Mouse (Mus musculus): ENCODE data around the gene Apba1.

The Apba1 gene

GRCm38 (mm10) chr19:23875819-23876218 lies 117.1 kb downstream of the Apba1 start:
- 84% methylated on average over 5 of the region's 5 CpGs for WGBS

- WGBS, result 17% methylated on average over 7 of the region's 7 CpGs
These were observed 121.2 kb downstream of the Apba1 start for GRCm38 (mm10) chr19:23879862-23880261.

- 89% methylated on average over 5 of the region's 5 CpGs for WGBS
These were observed 127.5 kb downstream of the Apba1 start for GRCm38 (mm10) chr19:23886169-23886568.

DNA sequence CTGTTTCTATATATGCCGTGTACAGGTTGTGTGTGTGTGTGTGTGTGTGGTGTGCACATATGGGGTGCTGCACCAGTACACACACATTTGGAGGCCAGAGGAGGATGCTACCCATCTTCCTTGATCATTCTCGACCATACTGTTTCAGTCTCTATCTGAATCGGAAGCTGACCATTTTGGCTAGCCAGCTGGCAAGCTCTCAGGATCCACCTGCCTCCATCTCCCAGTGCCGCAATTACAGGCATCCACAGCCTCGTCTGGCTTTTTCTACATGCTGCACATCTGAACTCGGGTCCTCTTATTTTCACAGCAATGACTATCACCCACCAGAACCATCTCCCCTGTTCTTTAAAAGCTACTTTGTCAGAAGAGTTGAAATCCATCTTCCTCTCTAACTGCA lies 132.7 kb downstream of the Apba1 start:
- 64% methylated on average over 6 of the region's 6 CpGs for WGBS

DNA sequence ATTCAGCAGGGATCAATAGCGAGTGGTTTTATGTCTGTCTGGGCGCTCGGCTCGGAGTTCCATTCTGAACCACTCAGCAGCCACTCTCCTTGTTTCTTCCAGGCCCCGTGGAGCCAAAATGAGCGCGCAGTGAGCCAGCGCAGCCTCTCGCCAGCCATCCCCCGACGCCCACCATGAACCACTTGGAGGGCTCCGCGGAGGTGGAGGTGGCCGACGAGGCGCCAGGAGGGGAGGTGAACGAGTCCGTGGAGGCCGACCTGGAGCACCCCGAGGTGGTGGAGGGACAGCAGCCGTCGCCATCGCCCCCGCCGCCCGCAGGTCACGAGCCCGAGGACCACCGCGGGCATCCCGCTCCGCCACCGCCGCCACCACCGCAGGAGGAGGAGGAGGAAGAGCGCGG lies 133.9 kb downstream of the Apba1 start:
- 26% methylated on average over 37 of the region's 37 CpGs for WGBS

GRCm38 (mm10) chr19:23893093-23893889 lies 134.6 kb downstream of the Apba1 start:
- 25% methylated on average over 110 of the region's 110 CpGs for WGBS

DNA sequence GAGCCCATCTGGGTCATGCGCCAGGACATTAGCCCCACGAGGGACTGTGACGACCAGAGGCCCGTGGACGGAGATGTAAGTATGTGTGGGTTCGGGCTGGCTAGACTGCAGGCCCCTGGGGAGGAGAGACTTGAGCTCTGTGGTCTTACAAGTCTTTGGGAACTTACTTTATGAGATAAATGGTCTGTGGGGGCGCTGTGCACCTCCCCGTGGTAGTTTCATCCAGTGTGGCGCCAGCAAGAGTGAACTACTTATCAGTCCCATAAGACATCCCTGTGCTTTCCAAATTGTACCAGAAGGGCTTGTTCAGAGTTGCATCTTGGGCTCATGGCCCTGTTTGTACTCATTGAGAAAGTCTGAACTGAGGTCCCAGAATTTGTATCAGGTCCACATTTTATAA lies 135.3 kb downstream of the Apba1 start:
- WGBS, result 78% methylated on average over 9 of the region's 9 CpGs

- WGBS, result 81% methylated on average over 3 of the region's 3 CpGs
These were observed 136.1 kb downstream of the Apba1 start for GRCm38 (mm10) chr19:23894822-23895221.

DNA sequence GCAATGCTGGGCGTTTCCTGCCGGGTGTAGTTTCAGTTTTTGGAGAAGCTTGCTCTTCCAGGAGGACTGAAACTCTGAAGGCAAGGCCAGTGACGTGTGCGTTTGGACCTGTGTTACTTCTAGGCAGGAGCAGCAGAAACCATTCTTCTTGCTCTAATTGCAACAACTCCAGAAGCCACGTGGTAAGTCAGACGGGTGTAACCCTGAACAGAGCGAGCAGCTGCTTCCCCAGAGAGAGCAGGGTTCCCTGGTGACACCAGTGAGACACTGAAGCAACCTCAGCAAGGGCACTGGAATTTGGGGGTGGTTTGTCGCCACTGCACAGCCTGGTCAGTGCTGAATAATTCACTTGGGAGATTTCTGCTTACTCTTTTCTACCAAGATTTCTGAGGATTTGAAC lies 138.2 kb downstream of the Apba1 start:
- 67% methylated on average over 8 of the region's 8 CpGs for WGBS

DNA sequence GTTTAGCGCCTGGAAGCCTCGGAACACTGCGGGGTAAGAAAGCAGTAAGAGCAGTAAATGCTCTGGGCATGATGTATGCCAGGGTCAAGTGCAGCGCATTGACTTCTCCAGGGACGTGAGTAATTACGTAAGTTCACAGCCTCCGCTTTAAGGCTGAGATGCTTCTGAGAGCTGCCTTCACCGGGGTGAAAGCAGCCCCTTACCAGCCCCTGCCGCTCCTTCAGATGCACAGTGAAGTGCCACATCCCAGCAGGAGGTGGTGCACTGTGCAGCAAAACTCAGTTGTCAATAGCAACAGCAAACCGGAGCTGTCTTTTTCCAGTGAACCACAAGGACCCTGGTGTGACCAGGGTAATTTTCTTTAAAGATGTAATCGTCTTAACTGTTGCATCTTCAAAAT lies 139.8 kb downstream of the Apba1 start:
- WGBS, result 73% methylated on average over 11 of the region's 11 CpGs

GRCm38 (mm10) chr19:23901177-23901576 lies 142.5 kb downstream of the Apba1 start:
- WGBS, result 81% methylated on average over 3 of the region's 3 CpGs

- WGBS, result 76% methylated on average over 4 of the region's 4 CpGs
These were observed 143.1 kb downstream of the Apba1 start for GRCm38 (mm10) chr19:23901768-23902167.

DNA sequence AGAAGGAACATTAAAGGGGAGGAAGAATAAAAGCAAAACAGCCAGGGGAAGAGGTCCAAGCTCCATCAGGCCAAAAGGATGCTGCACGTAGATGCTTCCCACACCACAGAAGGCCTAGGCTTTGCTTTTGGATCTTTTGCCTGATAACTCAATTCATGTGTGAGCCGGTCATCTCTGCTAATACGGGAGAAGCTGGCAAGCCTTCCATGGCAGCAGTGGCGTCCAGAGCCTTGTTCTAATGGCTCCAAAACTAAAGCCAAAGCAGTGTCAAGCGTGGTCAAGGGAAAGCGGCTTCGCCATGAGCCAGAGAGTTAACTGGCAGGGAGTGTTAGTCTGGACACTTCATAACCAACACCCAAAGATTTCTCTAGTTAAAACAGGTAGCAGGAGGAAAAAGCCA lies 144.4 kb downstream of the Apba1 start:
- WGBS, result 84% methylated on average over 7 of the region's 7 CpGs

GRCm38 (mm10) chr19:23904922-23905321 lies 146.2 kb downstream of the Apba1 start:
- 64% methylated on average over 4 of the region's 4 CpGs for WGBS

GRCm38 (mm10) chr19:23905772-23906171 lies 147.1 kb downstream of the Apba1 start:
- 71% methylated on average over 5 of the region's 5 CpGs for WGBS

DNA sequence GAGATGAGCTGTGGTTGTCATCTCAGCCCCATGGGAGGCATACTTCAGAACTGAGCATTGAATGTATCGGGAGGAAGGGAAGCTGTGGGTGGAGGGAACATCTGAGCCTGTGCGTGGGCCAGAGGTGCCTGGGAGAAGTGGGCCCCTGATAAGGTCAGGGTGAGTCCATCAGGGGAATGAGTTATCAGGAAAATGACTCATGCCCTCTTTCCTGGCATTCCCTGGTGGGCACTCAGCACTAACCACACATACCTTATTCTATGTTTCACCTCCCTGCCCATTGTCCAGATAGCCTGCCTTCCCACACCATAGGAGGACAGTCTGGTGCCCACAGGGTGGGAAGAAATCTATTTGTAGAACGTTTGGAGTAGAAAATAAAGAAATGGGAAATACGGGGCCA lies 151.7 kb downstream of the Apba1 start:
- 53% methylated on average over 4 of the region's 4 CpGs for WGBS

DNA sequence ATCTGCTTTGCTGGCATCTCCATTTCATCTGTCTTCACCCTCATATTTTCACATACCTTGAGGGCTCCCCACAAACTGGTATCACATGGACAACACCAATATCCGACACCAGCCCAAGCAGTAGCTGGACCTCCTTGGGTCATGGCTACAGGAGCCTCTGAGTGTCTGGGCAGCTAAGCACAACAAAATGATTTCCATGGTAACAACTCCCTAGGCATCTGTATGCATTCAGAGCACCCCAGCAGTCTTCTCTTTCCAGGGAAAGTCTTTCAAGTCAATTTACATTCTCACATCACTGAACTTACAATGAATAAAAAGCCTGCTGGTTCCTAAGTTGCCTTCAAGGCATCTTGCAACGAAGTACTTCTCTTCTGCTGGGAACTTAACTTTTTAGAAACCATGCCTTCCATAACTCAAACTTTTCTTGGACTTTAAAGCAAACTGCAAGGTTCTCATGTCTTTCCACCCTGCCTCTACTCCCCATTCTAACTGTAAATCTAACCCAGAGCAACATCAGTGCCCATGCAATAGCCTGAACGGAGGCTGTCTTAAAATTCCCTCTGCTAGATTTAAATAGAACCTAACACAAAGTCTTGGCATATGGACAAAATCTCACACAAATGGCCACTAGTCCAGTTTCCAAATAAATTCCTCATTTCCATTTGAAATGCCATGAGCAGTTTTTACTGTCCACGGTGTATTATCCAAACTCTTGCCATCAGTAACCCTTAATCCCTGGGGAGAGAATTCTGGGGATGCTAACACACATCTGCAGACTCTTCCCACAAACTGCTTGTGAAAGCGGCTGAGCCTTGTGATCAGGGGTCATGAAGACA lies 160.9 kb downstream of the Apba1 start:
- WGBS, result 36% methylated on average over 5 of the region's 5 CpGs

DNA sequence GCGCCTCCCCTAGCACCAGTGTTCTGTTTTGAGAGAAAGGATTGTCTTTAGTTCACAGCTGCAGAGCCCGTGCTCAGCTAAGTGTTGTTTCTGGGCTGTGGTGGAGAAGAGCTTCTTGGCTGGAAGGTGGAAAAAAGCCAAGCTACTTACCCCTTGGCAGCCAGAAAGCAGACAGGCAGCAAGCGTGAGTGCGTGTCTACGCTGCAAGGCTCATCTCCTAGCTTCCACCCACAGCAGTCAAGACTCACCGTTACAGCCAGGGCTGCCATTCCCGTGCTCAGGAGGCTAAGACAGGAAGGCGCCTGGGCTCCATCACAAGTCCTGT lies 161.5 kb downstream of the Apba1 start:
- 37% methylated on average over 8 of the region's 8 CpGs for WGBS

DNA sequence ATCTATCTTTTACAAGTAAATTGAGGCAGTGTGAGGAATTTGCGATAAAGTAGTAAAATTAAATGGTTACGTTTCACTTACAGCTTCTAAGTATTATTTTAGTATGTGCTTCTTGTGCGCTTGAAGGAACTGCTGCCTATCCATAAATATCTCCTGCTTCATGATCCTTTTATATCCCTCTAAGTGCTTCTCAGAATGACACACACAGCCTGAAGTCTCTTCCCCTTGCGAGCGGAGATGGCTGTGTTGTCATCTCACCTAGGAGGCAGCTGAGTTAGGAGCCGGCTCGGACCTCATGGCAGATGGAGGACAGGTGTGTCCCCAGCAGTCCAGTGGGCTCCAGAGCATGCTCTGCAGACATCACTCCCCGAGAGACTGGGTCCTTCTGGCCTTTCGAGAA lies 163.9 kb downstream of the Apba1 start:
- WGBS, result 61% methylated on average over 9 of the region's 9 CpGs

DNA sequence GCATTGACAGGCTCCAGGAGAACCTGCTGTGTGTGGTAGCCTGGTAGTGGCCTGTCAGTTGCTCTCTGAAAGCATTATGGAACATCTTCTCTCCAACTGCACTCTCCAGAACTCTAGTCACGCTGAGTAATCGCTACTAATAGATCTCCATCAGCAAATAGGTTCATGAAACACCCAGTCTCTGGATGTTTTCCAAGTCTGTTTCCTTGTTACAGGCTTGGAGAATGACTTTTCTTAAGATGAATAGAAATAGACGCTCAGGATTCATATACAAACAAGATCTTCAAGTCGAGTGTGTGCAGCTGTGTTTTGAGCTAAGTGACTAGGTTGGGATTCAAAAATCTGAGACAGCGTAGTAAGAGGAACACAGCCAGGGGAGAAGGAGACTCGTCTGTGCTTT lies 165.4 kb downstream of the Apba1 start:
- 51% methylated on average over 6 of the region's 6 CpGs for WGBS

DNA sequence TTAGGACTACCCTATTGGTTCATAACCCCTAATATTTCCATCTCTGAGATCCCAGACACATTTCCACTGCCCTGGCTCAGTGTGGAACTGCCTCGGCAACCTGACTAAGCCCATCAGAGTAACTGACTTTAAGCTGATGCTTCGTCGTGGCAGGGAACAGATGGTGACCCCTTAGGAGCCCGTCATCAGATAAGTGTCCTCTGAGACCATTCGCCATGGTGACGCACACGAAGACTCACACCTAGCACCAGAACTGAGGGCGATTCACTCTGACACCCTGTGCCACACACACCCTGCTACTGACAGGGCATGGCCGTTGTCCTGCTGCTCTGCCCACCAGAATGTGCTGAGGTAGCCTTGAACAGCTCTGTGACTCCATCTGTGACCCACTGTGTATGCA lies 166.1 kb downstream of the Apba1 start:
- 90% methylated on average over 9 of the region's 9 CpGs for WGBS

DNA sequence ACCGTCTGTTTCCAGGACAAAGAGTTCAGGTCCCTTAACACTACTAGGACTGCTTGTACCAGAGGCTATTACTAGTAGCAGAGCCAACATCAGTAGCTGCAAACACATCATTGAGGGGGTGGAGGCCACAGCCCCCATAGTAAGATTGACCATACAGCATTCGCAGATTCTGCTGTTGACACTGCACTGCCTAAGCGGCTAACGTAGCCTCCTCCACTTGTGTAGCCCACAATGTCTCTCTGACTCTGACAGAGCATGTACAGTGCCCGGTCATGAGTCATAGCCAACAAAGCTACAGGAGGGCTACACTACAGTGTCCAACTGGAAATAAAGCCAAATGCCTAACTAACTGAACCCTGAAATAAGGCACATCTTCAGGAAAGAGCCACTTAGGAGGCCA lies 166.9 kb downstream of the Apba1 start:
- whole genome bisulfite sequencing, result 86% methylated on average over 5 of the region's 5 CpGs

DNA sequence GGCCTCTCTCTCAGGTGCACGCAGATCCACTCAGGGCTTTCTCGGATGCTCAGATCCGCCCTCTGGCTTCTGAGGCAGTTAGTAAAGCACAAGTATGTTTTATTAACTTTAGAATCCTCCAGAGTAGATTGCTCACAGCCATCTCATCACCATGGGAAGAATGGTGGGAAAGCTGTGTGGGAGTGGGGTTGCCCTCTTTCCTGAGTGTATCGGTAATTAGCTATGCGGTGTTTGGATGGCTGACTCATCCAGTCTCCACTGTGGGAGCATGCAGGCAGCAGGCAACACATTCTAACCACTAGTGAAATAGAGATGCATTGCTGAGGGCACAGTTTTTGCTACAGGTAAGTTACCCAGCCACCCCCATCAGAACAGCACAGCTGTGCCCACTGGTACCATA lies 172.1 kb downstream of the Apba1 start:
- WGBS, result 62% methylated on average over 5 of the region's 5 CpGs
